In the genomic region with DNA sequence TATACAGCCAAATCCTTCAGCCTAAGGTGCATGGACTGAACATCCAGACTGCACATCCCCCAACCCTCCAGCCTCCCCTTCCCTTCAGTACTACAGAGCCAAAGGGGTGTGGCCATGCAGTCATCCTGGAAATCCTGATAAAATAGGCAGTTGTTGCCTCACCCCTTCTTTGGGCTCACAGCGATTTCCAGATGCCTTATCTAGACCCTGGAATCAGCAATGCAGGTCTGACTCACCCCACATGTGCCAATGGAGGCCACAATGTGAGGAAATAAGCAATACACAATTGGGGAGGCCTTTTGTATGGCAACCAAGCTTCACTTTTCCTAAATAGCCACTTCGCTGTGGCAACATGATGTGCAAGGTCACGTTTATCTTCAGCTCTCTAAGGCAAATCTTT, we compare ENCODE assay signal across 20 mouse cellular contexts.
DNase-seq lines count a peak whose midpoint lies in the region; ATAC-seq lines count a peak whose summit lies in the region.
"Had no signal": no experiment of that assay in that cellular context is flagged by ENCODE, and none has a peak within 500 bp of the region (broad histone marks: within the 10 kb centered on the region; RNA-seq: fewer than 3 reads in every experiment).

No protein-coding gene starts in this region.

- no peak overlapping the region for H3K9ac ChIP-seq in heart, embryonic 11.5 days (ENCODE audit: low read depth, low read length)
- H3K9ac ChIP-seq: forebrain, embryonic 13.5 days; heart, embryonic 13.5 days; hindbrain, embryonic 12.5 days; liver, embryonic 15.5 days; midbrain, embryonic 13.5 days had no signal

- peak; percentile 42 for DNase-seq in adrenal gland, adult 2 months
- DNase-seq in adrenal gland, adult 18-20 months (ENCODE audit: low spot score in 2 of 2) = no peak
- DNase-seq in heart, postnatal 36 days = no peak
- DNase-seq in lung, postnatal 25 days (ENCODE audit: low spot score) = peak; percentile 55
- DNase-seq in thymus, postnatal 14 days = no peak
- DNase-seq in thymus, postnatal 10 days (ENCODE audit: low spot score in 2 of 2) = no peak
- DNase-seq: cerebellum, adult 9-10 months; kidney, postnatal 36 days; right cerebral cortex, adult 18-20 months; thymus, postnatal 4 days had no signal

- no peak overlapping the region for H3K27ac ChIP-seq in heart, embryonic 11.5 days (ENCODE audit: low read depth, low read length)
- 0 out of 2 replicates have a peak overlapping the region, but pooled peaks have one; percentile 34 for H3K27ac ChIP-seq in brown adipose tissue, adult 24 weeks (replicated peaks; ENCODE audit: low read depth, low read length)
- H3K27ac ChIP-seq: forebrain, embryonic 13.5 days; heart, embryonic 13.5 days; hindbrain, embryonic 12.5 days; liver, embryonic 15.5 days; midbrain, embryonic 13.5 days; stomach, postnatal 0 days had no signal

- H3K4me3 ChIP-seq in heart, embryonic 11.5 days (ENCODE audit: low read depth, low read length) = no peak overlapping the region
- H3K4me3 ChIP-seq in brown adipose tissue, adult 24 weeks (ENCODE audit: insufficient read depth, low read depth, low read length) = no peak overlapping the region
- H3K4me3 ChIP-seq: forebrain, embryonic 13.5 days; heart, embryonic 13.5 days; hindbrain, embryonic 12.5 days; liver, embryonic 15.5 days; midbrain, embryonic 13.5 days had no signal

- ATAC-seq in heart, embryonic 11.5 days (replicated peaks; ENCODE audit: insufficient number of reproducible peaks, low FRiP score, low TSS enrichment) = 0 out of 2 replicates have a peak, but pooled peaks have one; percentile 31
- ATAC-seq: forebrain, embryonic 13.5 days; intestine, postnatal 0 days; midbrain, embryonic 13.5 days had no signal

- intact Hi-C loops in heart, postnatal 36 days (cut with DNase I) = no loop called here

- no peaks in the 10 kb centered on the region for H3K9me3 ChIP-seq in heart, embryonic 11.5 days (replicated peaks; ENCODE audit: control insufficient read depth, low read length)
- H3K9me3 ChIP-seq: forebrain, embryonic 13.5 days; heart, embryonic 13.5 days; hindbrain, embryonic 12.5 days; liver, embryonic 15.5 days; midbrain, embryonic 13.5 days had no signal

- WGBS in heart, embryonic 11.5 days (ENCODE audit: insufficient replicate concordance) = 68% methylated on average over 3 of the region's 3 CpGs

- H3K36me3 ChIP-seq in heart, embryonic 11.5 days (ENCODE audit: control insufficient read depth, insufficient read depth, low read length) = no peaks in the 10 kb centered on the region
- H3K36me3 ChIP-seq: heart, embryonic 13.5 days; hindbrain, embryonic 12.5 days; liver, embryonic 15.5 days; midbrain, embryonic 13.5 days had no signal

- no peak overlapping the region for H3K4me2 ChIP-seq in heart, embryonic 11.5 days
- H3K4me2 ChIP-seq: forebrain, embryonic 13.5 days; heart, embryonic 13.5 days; hindbrain, embryonic 12.5 days; liver, embryonic 15.5 days; midbrain, embryonic 13.5 days had no signal

- no peaks in the 10 kb centered on the region for H3K27me3 ChIP-seq in heart, embryonic 11.5 days (ENCODE audit: control insufficient read depth, insufficient read depth, low read length)
- H3K27me3 ChIP-seq: CH12.LX; forebrain, embryonic 13.5 days; heart, embryonic 13.5 days; hindbrain, embryonic 12.5 days; liver, embryonic 15.5 days; midbrain, embryonic 13.5 days had no signal

- H3K4me1 ChIP-seq in heart, embryonic 11.5 days (ENCODE audit: control insufficient read depth, insufficient read depth, low read length) = no peaks in the 10 kb centered on the region
- 0 out of 2 replicates have a peak, but pooled peaks cover 2% of the 10 kb centered on the region for H3K4me1 ChIP-seq in brown adipose tissue, adult 24 weeks (ENCODE audit: control insufficient read depth, insufficient read depth, insufficient read length, low read length)
- H3K4me1 ChIP-seq: forebrain, embryonic 13.5 days; heart, embryonic 13.5 days; hindbrain, embryonic 12.5 days; liver, embryonic 15.5 days; midbrain, embryonic 13.5 days had no signal

Comparison
In these comparisons a context has a peak if more than half of its experiments do, and no peak if none do; other contexts are left out.
1. DNase-seq: peak in adrenal gland, adult 2 months (single experiment) and lung, postnatal 25 days (single experiment); none in adrenal gland, adult 18-20 months (0 of 2), heart, postnatal 36 days (0 of 2), thymus, postnatal 14 days (single experiment) and thymus, postnatal 10 days (0 of 2).